Mouse (Mus musculus) heart, postnatal 0 days (tissue): ENCODE data around the gene Imp4.

Experiments
- CTCF ChIP-seq: IDR thresholded peaks from 2 replicates; pipeline ENCODE4 v1.5.1; 2016; ENCODE audit warnings: antibody characterized with exemption, control low read depth, low read depth
- EP300 ChIP-seq: IDR thresholded peaks from 2 replicates; pipeline ENCODE4 v1.6.1; 2016; ENCODE audit warnings: antibody characterized with exemption, low read depth

DNA sequence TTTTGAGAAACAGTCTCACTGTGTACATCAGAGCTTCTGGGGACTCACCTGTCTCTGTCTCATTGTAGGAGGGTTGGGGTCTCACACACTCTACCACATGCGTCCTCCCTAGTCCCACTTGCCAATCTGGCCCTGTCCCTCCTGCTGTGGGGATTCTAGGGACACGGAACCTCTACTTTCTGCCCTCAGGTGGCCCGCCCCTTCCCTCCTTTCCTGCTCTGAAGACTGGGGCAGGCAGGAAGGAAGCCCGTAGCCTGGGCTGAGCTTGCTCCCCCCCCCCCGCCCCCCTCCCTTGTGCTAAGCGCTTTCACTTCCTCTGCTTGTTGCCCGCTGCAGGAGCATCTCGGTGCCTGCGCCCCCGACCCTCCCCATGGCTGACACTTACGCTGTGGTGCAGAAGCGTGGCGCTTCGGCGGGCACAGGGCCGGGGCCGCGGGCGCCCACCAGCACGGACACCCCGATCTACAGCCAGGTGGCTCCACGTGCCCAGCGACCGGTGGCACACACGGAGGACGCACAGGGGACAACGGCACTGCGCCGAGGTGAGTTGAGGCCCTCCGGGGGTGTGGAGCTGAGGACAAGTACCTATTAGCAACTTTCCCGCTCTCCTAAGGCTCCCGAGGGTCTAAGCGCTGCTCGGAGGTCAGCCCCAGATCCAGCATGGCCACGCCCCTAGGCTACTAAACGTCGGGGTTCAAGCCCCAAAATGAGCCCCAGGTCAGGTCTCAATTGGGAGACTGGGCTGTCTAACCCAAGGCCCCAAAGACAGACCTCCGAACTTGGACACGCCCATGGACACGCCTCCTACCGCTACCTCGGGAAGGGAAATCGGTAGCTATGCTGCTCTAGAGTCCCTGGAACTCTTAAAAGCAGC, 33.0 kb downstream of the Imp4 start:
- TF ChIP-seq CTCF (no peak), EP300 (no peak)
